Mouse (Mus musculus) midbrain, postnatal 0 days (tissue): ENCODE measurements around the gene D930020B18Rik. TPM values are rescaled to one million over a fixed set of nuclear protein-coding genes. Genes with fewer than 3 reads are reported as not detected.

Experiments
- ATAC-seq: fragments of 200-750 bp; cut with Nextera tagmentation; 2 replicates; pipeline ENCODE4 v1.8.0; 2017; ENCODE audit warnings: moderate number of reproducible peaks, mild to moderate bottlenecking, moderate TSS enrichment, moderate library complexity; ENCODE audit not compliant: low FRiP score
- DNase-seq: peaks from one replicate; pipeline ENCODE4 v3.0.0-alpha.2; 2015; ENCODE audit warnings: low spot score
- H3K27ac ChIP-seq: fragments of 300-500 bp; sonication (generic); 2 replicates; pipeline ENCODE4 v1.5.1; 2014; ENCODE audit warnings: low read depth, mild to moderate bottlenecking, low read length, mixed read lengths
- H3K27me3 ChIP-seq: fragments of 300-500 bp; sonication (generic); 2 replicates; pipeline ENCODE4 v1.6.1; 2014; ENCODE audit warnings: low read length, control low read depth, mixed read lengths; ENCODE audit not compliant: insufficient read depth
- H3K36me3 ChIP-seq: fragments of 300-500 bp; sonication (generic); 2 replicates; pipeline ENCODE4 v1.6.1; 2014; ENCODE audit warnings: low read length, control low read depth, mixed read lengths; ENCODE audit not compliant: insufficient read depth
- H3K4me1 ChIP-seq: fragments of 300-500 bp; sonication (generic); 2 replicates; pipeline ENCODE4 v1.6.1; 2014; ENCODE audit warnings: mild to moderate bottlenecking, control low read depth, antibody characterized with exemption, low read length, mixed read lengths; ENCODE audit not compliant: insufficient read depth
- H3K4me2 ChIP-seq: fragments of 300-500 bp; sonication (generic); 2 replicates; pipeline ENCODE4 v1.6.1; 2014; ENCODE audit warnings: low read depth, mild to moderate bottlenecking, low read length, mixed read lengths; ENCODE audit not compliant: poor library complexity, severe bottlenecking
- H3K4me3 ChIP-seq: fragments of 300-500 bp; sonication (generic); 2 replicates; pipeline ENCODE4 v1.5.1; 2014; ENCODE audit warnings: low read depth, mild to moderate bottlenecking, low read length, moderate library complexity
- H3K9ac ChIP-seq: fragments of 300-500 bp; sonication (generic); replicated peaks from 2 replicates; pipeline ENCODE4 v1.6.1; 2014; ENCODE audit warnings: mild to moderate bottlenecking, low read length, moderate library complexity, mixed read lengths; ENCODE audit not compliant: poor library complexity, severe bottlenecking
- H3K9me3 ChIP-seq: fragments of 300-500 bp; sonication (generic); 2 replicates; pipeline ENCODE4 v1.6.1; 2016; ENCODE audit warnings: low read length, control low read depth
- CTCF ChIP-seq: IDR thresholded peaks from 2 replicates; pipeline ENCODE4 v1.5.1; 2016; ENCODE audit warnings: antibody characterized with exemption, mild to moderate bottlenecking
- WGBS: fragments of 180-500 bp; shearing (Covaris S2); extraction: QIAGEN DNeasy Blood & Tissue Kit; methylation state at CpG from one replicate; pipeline ENCODE4 v1.1.7; 2014; 5-methylcytosine and 5-hydroxymethylcytosine counted together
- polyA plus RNA-seq: library from polyadenylated mRNA; unstranded; fragments of >200 nt; fragmentation: Nextera tagmentation; extraction: Ambion mirVana; gene quantifications from 2 replicates; pipeline ENCODE4 v1.2.1, GENCODE M21; 2015
- total RNA-seq: library from RNA; depleted of rRNA; stranded (reverse); fragments of >200 nt; gene quantifications from 2 replicates; pipeline ENCODE4 v1.2.3, GENCODE M21; 2014

D930020B18Rik gene
- total and polyA plus RNA-seq, 2 experiments from 2014 or later = 0.42 to 0.44 TPM

DNA sequence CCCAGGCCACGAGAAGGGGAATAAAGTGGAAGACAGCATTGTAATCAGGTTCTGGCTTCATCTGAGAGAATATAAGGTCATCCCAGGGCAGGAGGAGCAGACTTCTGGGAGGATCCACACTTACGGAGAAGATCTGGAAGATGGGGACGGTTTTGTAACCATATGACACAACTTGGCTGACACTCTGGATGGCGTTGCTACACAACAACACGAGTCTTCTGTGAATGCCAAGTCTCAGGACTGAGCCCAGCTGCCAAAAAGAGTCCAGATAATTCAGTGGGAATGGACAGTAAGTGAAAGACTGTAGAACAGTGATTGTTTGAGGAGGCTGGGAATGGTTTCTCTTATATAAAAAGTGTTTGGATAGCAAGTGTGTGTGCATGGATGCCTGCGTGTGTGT is 62.2 kb downstream of the D930020B18Rik start:
- no peak for ATAC-seq
- no peaks in the 10 kb centered on the region for H3K4me1 ChIP-seq
- no peak overlapping the region for H3K27ac ChIP-seq
- no peak overlapping the region for H3K9ac ChIP-seq
- DNase-seq = peak; percentile 43
- no peaks in the 10 kb centered on the region for H3K27me3 ChIP-seq
- H3K36me3 ChIP-seq = no peaks in the 10 kb centered on the region
- H3K9me3 ChIP-seq = no peaks in the 10 kb centered on the region
- no peak overlapping the region for H3K4me2 ChIP-seq
- no peak overlapping the region for H3K4me3 ChIP-seq
- 76% methylated on average over 6 of the region's 6 CpGs for WGBS
- no peak for TF ChIP-seq CTCF

- 93% methylated on average over 6 of the region's 6 CpGs for WGBS
- Histone ChIP-seq H3K4me1 (no peaks in the 10 kb centered on the region), H3K4me3 (no peak overlapping the region), H3K9ac (no peak overlapping the region), H3K27ac (no peak overlapping the region), H3K27me3 (no peaks in the 10 kb centered on the region), H3K4me2 (no peak overlapping the region), H3K9me3 (no peaks in the 10 kb centered on the region), H3K36me3 (no peaks in the 10 kb centered on the region)
- no peak for TF ChIP-seq CTCF
- ATAC-seq (no peak), DNase-seq (no peak)
These were observed 63.5 kb downstream of the D930020B18Rik start for GRCm38 (mm10) chr10:121704871-121705270.

GRCm38 (mm10) chr10:121705399-121706163 is 64.2 kb downstream of the D930020B18Rik start:
- no peak overlapping the region for H3K27ac ChIP-seq
- no peaks in the 10 kb centered on the region for H3K27me3 ChIP-seq
- no peaks in the 10 kb centered on the region for H3K9me3 ChIP-seq
- no peak overlapping the region for H3K4me3 ChIP-seq
- H3K9ac ChIP-seq = no peak overlapping the region
- H3K36me3 ChIP-seq = no peaks in the 10 kb centered on the region
- no peak for ATAC-seq
- no peak for TF ChIP-seq CTCF
- H3K4me1 ChIP-seq = no peaks in the 10 kb centered on the region
- H3K4me2 ChIP-seq = no peak overlapping the region
- 84% methylated on average over 15 of the region's 15 CpGs for WGBS
- no peak for DNase-seq

DNA sequence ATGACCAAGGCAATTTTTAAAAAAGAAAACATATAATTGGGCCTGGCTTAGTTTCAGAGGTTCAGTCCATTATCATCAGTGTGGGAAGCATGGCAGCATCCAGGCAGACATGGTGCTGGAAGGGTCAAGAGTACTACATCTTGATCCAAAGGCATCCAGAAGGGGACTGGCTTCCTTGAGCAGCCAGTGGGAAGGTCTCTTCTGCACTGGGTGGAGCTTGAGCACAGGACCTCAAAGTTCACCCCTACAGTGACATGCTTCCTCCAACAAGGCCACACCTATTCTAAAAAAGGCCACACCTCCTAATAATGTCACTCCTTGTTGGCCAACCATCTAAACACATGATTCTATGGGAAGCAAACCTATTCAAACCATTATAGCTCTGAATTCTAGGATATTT is 75.5 kb downstream of the D930020B18Rik start:
- DNase-seq = no peak
- 0 out of 2 replicates have a peak, but pooled peaks cover 3% of the 10 kb centered on the region for H3K9me3 ChIP-seq
- H3K27me3 ChIP-seq = no peaks in the 10 kb centered on the region
- H3K4me3 ChIP-seq = no peak overlapping the region
- H3K4me1 ChIP-seq = no peaks in the 10 kb centered on the region
- no peak overlapping the region for H3K27ac ChIP-seq
- H3K4me2 ChIP-seq = no peak overlapping the region
- ATAC-seq = no peak
- no peak overlapping the region for H3K9ac ChIP-seq
- TF ChIP-seq CTCF = no peak
- no peaks in the 10 kb centered on the region for H3K36me3 ChIP-seq

GRCm38 (mm10) chr10:121718896-121719585 is 77.7 kb downstream of the D930020B18Rik start:
- H3K27me3 ChIP-seq = no peaks in the 10 kb centered on the region
- DNase-seq (no peak), ATAC-seq (no peak)
- H3K4me1 ChIP-seq = no peaks in the 10 kb centered on the region
- 0 out of 2 replicates have a peak, but pooled peaks cover 3% of the 10 kb centered on the region for H3K9me3 ChIP-seq
- no peak overlapping the region for H3K9ac ChIP-seq
- H3K36me3 ChIP-seq = no peaks in the 10 kb centered on the region
- no peak for TF ChIP-seq CTCF
- 97% methylated on average over 18 of the region's 18 CpGs for WGBS
- no peak overlapping the region for H3K4me2 ChIP-seq
- H3K27ac ChIP-seq = no peak overlapping the region
- no peak overlapping the region for H3K4me3 ChIP-seq

- WGBS = 96% methylated on average over 13 of the region's 13 CpGs
- no peaks in the 10 kb centered on the region for H3K27me3 ChIP-seq
- H3K27ac ChIP-seq = no peak overlapping the region
- DNase-seq = no peak
- no peak overlapping the region for H3K4me3 ChIP-seq
- no peaks in the 10 kb centered on the region for H3K36me3 ChIP-seq
- no peak for TF ChIP-seq CTCF
- no peak for ATAC-seq
- H3K4me2 ChIP-seq = no peak overlapping the region
- H3K9me3 ChIP-seq = 0 out of 2 replicates have a peak, but pooled peaks cover 3% of the 10 kb centered on the region
- H3K4me1 ChIP-seq = no peaks in the 10 kb centered on the region
- no peak overlapping the region for H3K9ac ChIP-seq
These were observed 79.3 kb downstream of the D930020B18Rik start for GRCm38 (mm10) chr10:121720701-121721100.
